Mouse (Mus musculus) bone marrow macrophage, adult 2 months (primary cell): ENCODE measurements around the gene Etl4.

Experiments
- CTCF ChIP-seq: IDR thresholded peaks from 2 replicates; pipeline ENCODE4 v1.5.1; 2012; ENCODE audit warnings: low read depth, mild to moderate bottlenecking, low read length, moderate library complexity
- POLR2A ChIP-seq: IDR thresholded peaks from 2 replicates; pipeline ENCODE4 v1.6.1; 2012; ENCODE audit warnings: mild to moderate bottlenecking, low read depth, low read length, borderline replicate concordance

DNA sequence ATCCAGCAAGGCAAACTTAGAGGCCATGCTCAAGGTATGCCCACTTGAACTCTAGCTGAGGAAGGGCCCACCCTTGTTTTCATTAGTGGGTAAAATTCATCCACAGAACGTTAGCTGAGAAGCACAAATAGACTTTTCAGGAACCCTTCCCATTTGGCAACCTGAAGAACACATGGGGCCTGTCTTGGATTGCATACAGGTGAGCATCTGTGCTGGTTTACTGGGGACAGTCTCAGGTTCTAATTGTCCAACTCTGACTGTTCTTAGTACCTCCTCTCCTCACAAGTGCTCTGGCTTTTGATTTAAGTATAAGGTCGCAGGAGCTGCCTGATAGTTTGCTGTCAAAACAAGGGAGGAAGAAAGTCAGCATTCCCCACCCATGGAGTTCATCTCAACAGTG lies 600.5 kb downstream of the Etl4 start:
- TF ChIP-seq CTCF (no peak), POLR2A (no peak)
